Mouse (Mus musculus): Measurements from ENCODE around the gene Cd27. TPM values are rescaled to one million over a fixed set of nuclear protein-coding genes. Genes with fewer than 3 reads are reported as not detected.
A peak's percentile ranks its signal among the peaks of the same experiment; 100 is the strongest.

Cd27 gene
- total RNA-seq, 4 experiments from 2014 or later, result 0.32 TPM; not detected in 3

GRCm38 (mm10) chr6:125215148-125215954 lies 21.5 kb downstream of the Cd27 start, which contains the start of gene Vamp1:
Gene Vamp1, plus strand, starts transcription at chr6:125215551.
- DNase-seq (ENCODE audit: low spot score in 2 of 2), result peak; percentile 97 to 98

- no peak for DNase-seq (ENCODE audit: low spot score in 2 of 2)
Observed at GRCm38 (mm10) chr6:125213715-125214114, 23.1 kb downstream of the Cd27 start.

GRCm38 (mm10) chr6:125213129-125213528 lies 23.7 kb downstream of the Cd27 start:
- no peak for DNase-seq (ENCODE audit: low spot score in 2 of 2)

- no peak for DNase-seq (ENCODE audit: low spot score in 2 of 2)
Observed at GRCm38 (mm10) chr6:125212621-125213020, 24.2 kb downstream of the Cd27 start.

GRCm38 (mm10) chr6:125210436-125210835 lies 26.4 kb downstream of the Cd27 start:
- no peak for DNase-seq (ENCODE audit: low spot score in 2 of 2)

- no peak for DNase-seq (ENCODE audit: low spot score in 2 of 2)
Observed at GRCm38 (mm10) chr6:125197166-125197565, 39.6 kb downstream of the Cd27 start.

GRCm38 (mm10) chr6:125196301-125196700 lies 40.5 kb downstream of the Cd27 start:
- no peak for DNase-seq (ENCODE audit: low spot score in 2 of 2)

GRCm38 (mm10) chr6:125195541-125196075 lies 41.2 kb downstream of the Cd27 start:
- DNase-seq (ENCODE audit: low spot score in 2 of 2), result no peak

- no peak for DNase-seq (ENCODE audit: low spot score in 2 of 2)
Observed at GRCm38 (mm10) chr6:125193390-125193789, 43.4 kb downstream of the Cd27 start.

GRCm38 (mm10) chr6:125192841-125193240 lies 44.0 kb downstream of the Cd27 start:
- no peak for DNase-seq (ENCODE audit: low spot score in 2 of 2)

- peak; percentile 83 to 91 for DNase-seq (ENCODE audit: low spot score in 2 of 2)
Observed at GRCm38 (mm10) chr6:125192016-125192714, 44.6 kb downstream of the Cd27 start.

GRCm38 (mm10) chr6:125191332-125192015 lies 45.3 kb downstream of the Cd27 start, which contains the start of the genes Ncapd2 and Mrpl51:
Gene Ncapd2, minus strand, starts transcription at chr6:125191701.
Gene Mrpl51, plus strand, starts transcription at chr6:125191801.
- peak; percentile 91 to 97 for DNase-seq (ENCODE audit: low spot score in 2 of 2)

- DNase-seq (ENCODE audit: low spot score in 2 of 2), result no peak
Observed at GRCm38 (mm10) chr6:125190816-125191215, 46.0 kb downstream of the Cd27 start.

GRCm38 (mm10) chr6:125186203-125186602 lies 50.6 kb downstream of the Cd27 start:
- DNase-seq (ENCODE audit: low spot score in 2 of 2), result no peak

Small RNA genes within 50 kb of the gene (microRNA-seq; reads per million reads assigned to microRNA genes)
- gene Mir3098 (0.66 to 0.84 reads per million in 2 experiments), gene Mir8113 (0 reads per million in 2 experiments)

Other genes starting within 250 kb of the Cd27 start
- gene Pianp, start 240.3 kb downstream of the Cd27 start, total RNA-seq (2022), result 100 to 1,000 TPM; 146 to 232 (median 185) TPM
- gene Zfp384, start 227.9 kb downstream of the Cd27 start, total RNA-seq (2022), result 10 to 100 TPM; 36.8 to 48.5 (median 40.5) TPM
- gene Ing4, start 197.2 kb downstream of the Cd27 start, total RNA-seq (2022), result 10 to 100 TPM; 52.5 to 59.2 (median 54.2) TPM
- 10 to 100 TPM in 2 of 4 experiments, 1 to 10 TPM in 2; 8.6 to 12.1 (median 10.1) TPM for gene Acrbp, start 187.3 kb downstream of the Cd27 start, total RNA-seq (2022)
- gene Lpar5, start 169.1 kb downstream of the Cd27 start, total RNA-seq (2022), result 1 to 10 TPM in 2 of 4 experiments, under 1 TPM in 2; 0.44 to 1.9 (median 0.82) TPM
- 100 to 1,000 TPM; 161 to 176 (median 173) TPM for gene Chd4, start 141.0 kb downstream of the Cd27 start, total RNA-seq (2022)
- gene Nop2, start 105.1 kb downstream of the Cd27 start, total RNA-seq (2022), result 10 to 100 TPM; 25.4 to 28.2 (median 27.2) TPM
- gene Iffo1, start 91.8 kb downstream of the Cd27 start, total RNA-seq (2022), result 10 to 100 TPM; 62.0 to 68.5 (median 66.4) TPM
- 1,000 to 10,000 TPM; 2,585 to 3,221 (median 2,921) TPM for gene Gapdh, start 70.5 kb downstream of the Cd27 start, total RNA-seq (2022)
- gene Ncapd2, start 45.3 kb downstream of the Cd27 start, total RNA-seq (2022), result 10 to 100 TPM; 25.9 to 32.9 (median 30.5) TPM
- 10 to 100 TPM; 74.9 to 79.0 (median 77.2) TPM for gene Mrpl51, start 45.2 kb downstream of the Cd27 start, total RNA-seq (2022)
- 100 to 1,000 TPM; 127 to 156 (median 131) TPM for gene Vamp1, start 21.5 kb downstream of the Cd27 start, total RNA-seq (2022)
- 1 to 10 TPM; 4.3 to 7.0 (median 6.4) TPM for gene Tapbpl, start 5.2 kb downstream of the Cd27 start, total RNA-seq (2022)
- not detected for gene Tuba3a, start 49.0 kb upstream of the Cd27 start, total RNA-seq (2022)
- gene Ltbr, start 76.9 kb upstream of the Cd27 start, total RNA-seq (2022), result 10 to 100 TPM in 2 of 4 experiments, 1 to 10 TPM in 2; 7.7 to 11.9 (median 10.3) TPM
- gene Scnn1a, start 83.6 kb upstream of the Cd27 start, total RNA-seq (2022), result 1 to 10 TPM; 2.6 to 3.7 (median 3.1) TPM
- gene Tnfrsf1a, start 112.4 kb upstream of the Cd27 start, total RNA-seq (2022), result 10 to 100 TPM; 12.8 to 23.2 (median 16.7) TPM
- under 1 TPM; 0.28 to 0.71 (median 0.40) TPM for gene Plekhg6, start 143.8 kb upstream of the Cd27 start, total RNA-seq (2022)

Data from left cerebral cortex, adult 8-10 months (tissue).